Mouse (Mus musculus) kidney, adult 2 months (tissue): ENCODE results near the gene 1700037H04Rik.

Experiments used
- CTCF ChIP-seq: fragments of 200-500 bp; conservative IDR thresholded peaks from 2 replicates; pipeline ENCODE4 v1.5.1; 2011; ENCODE audit warnings: low read depth, mild to moderate bottlenecking, control low read depth, low read length, moderate library complexity, mixed read lengths; ENCODE audit not compliant: insufficient read depth, insufficient read length
- POLR2A ChIP-seq: fragments of 200-500 bp; IDR thresholded peaks from one replicate; pipeline ENCODE4 v1.6.1; 2011; ENCODE audit warnings: low read depth, low read length, control low read depth

- TF ChIP-seq CTCF (no peak), POLR2A (no peak)
These were observed 29.0 kb downstream of the 1700037H04Rik start for GRCm38 (mm10) chr2:131130849-131131248.
